Mouse (Mus musculus): ENCODE measurements around the gene Smim5. TPM values are rescaled to one million over a fixed set of nuclear protein-coding genes. Genes with fewer than 3 reads are reported as not detected.

Smim5 gene
- not detected in 4 replicates for total RNA-seq (2023; ENCODE audit: inconsistent age)

DNA sequence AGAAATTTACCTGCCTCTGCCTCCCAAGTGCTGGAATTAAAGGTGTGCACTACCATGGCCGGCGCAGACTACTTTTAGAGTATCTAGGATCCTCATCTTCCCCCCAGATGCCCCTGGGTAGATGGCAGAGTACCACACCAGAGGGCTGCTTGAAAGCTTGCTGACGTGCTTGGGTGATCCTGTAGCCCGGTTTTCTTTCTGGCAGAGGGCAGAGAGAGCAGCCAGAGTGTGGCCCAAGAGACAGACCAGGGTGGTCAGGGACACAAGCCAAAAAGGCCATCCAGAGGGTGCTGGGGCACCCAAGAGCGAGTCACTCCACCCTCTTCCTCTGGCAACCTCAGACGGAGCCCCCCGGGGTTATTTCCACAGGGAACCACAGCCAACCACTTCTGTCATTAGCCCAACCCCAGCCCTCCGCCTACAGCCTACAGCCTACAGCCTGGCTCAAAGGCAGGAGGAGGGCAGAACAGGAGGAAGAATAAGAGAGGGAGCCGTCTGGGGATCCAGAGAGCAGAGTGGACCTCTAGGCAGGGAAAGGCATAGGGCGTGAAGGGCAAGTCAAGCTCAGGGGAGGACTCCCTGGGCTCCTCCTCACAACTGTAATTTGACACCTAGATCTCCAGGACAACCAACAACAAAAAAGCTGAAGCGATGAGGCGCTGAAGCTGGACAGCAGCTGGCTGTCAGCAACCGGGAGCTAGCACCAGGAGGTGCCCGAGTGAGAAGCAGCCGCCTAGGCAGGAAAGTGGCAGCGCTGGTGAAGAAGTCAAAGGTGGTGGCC is at the start of gene Smim5:
Gene Smim5, plus strand, starts transcription at position 481 of the 781 bp plus-strand sequence.

GRCm38 (mm10) chr11:115858354-115858753 is 41.4 kb upstream of the Smim5 start, which contains the start of gene Myo15b:
Gene Myo15b, plus strand, starts transcription at chr11:115858406.

GRCm38 (mm10) chr11:115911632-115912376 is 12.0 kb downstream of the Smim5 start, which contains the start of gene Smim6:
Gene Smim6, plus strand, starts transcription at chr11:115912017.

GRCm38 (mm10) chr11:115933108-115933746 is 33.5 kb downstream of the Smim5 start, which contains the start of the genes Sap30bp and Recql5:
Gene Sap30bp, plus strand, starts transcription at chr11:115933282.
Gene Recql5, minus strand, starts transcription at chr11:115933477.

Other genes starting within 250 kb of the Smim5 start
- 286 to 382 TPM (median 375 TPM) in 4 replicates for gene Grb2, start 191.4 kb upstream of the Smim5 start, total RNA-seq (2023; ENCODE audit: inconsistent age)
- 51.4 to 54.2 TPM (median 52.6 TPM) in 4 replicates for gene Tmem94, start 134.5 kb upstream of the Smim5 start, total RNA-seq (2023; ENCODE audit: inconsistent age)
- 3.4 to 5.3 TPM (median 3.9 TPM) in 4 replicates for gene Caskin2, start 86.3 kb upstream of the Smim5 start, total RNA-seq (2023; ENCODE audit: inconsistent age)
- gene Tsen54, start 85.2 kb upstream of the Smim5 start, total RNA-seq (2023; ENCODE audit: inconsistent age), result 24.2 to 40.5 TPM (median 36.9 TPM) in 4 replicates
- gene Llgl2, start 75.9 kb upstream of the Smim5 start, total RNA-seq (2023; ENCODE audit: inconsistent age), result 22.7 to 31.1 TPM (median 26.4 TPM) in 4 replicates
- 0.42 to 0.63 TPM (median 0.51 TPM) in 3 of 4 replicates, not detected in the other for gene Myo15b, start 41.6 kb upstream of the Smim5 start, total RNA-seq (2023; ENCODE audit: inconsistent age)
- gene Smim6, start 12.1 kb downstream of the Smim5 start, total RNA-seq (2023; ENCODE audit: inconsistent age), result not detected in 4 replicates
- gene Sap30bp, start 33.3 kb downstream of the Smim5 start, total RNA-seq (2023; ENCODE audit: inconsistent age), result 40.8 to 57.3 TPM (median 51.2 TPM) in 4 replicates
- 62.1 to 67.9 TPM (median 67.1 TPM) in 4 replicates for gene Recql5, start 33.5 kb downstream of the Smim5 start, total RNA-seq (2023; ENCODE audit: inconsistent age)
- 0.19 to 1.2 TPM (median 0.44 TPM) in 4 replicates for gene Itgb4, start 74.7 kb downstream of the Smim5 start, total RNA-seq (2023; ENCODE audit: inconsistent age)
- gene Galk1, start 112.8 kb downstream of the Smim5 start, total RNA-seq (2023; ENCODE audit: inconsistent age), result 16.3 to 20.2 TPM (median 18.7 TPM) in 4 replicates
- gene H3f3b, start 128.0 kb downstream of the Smim5 start, total RNA-seq (2023; ENCODE audit: inconsistent age), result 3,106 to 3,747 TPM (median 3,372 TPM) in 4 replicates
- 71.4 to 82.5 TPM (median 80.3 TPM) in 4 replicates for gene Unk, start 130.4 kb downstream of the Smim5 start, total RNA-seq (2023; ENCODE audit: inconsistent age)
- 58.7 to 68.2 TPM (median 59.6 TPM) in 4 replicates for gene Unc13d, start 178.0 kb downstream of the Smim5 start, total RNA-seq (2023; ENCODE audit: inconsistent age)
- 249 to 307 TPM (median 282 TPM) in 4 replicates for gene Wbp2, start 187.0 kb downstream of the Smim5 start, total RNA-seq (2023; ENCODE audit: inconsistent age)
- 0.54 to 1.4 TPM (median 0.57 TPM) in 3 of 4 replicates, not detected in the other for gene Trim47, start 227.2 kb downstream of the Smim5 start, total RNA-seq (2023; ENCODE audit: inconsistent age)
- gene Trim65, start 231.2 kb downstream of the Smim5 start, total RNA-seq (2023; ENCODE audit: inconsistent age), result 35.0 to 42.1 TPM (median 37.0 TPM) in 4 replicates
- gene Mrpl38, start 238.9 kb downstream of the Smim5 start, total RNA-seq (2023; ENCODE audit: inconsistent age), result 53.7 to 79.8 TPM (median 64.1 TPM) in 4 replicates

Data from B cell, adult (primary cell).